Mouse (Mus musculus): Measurements from ENCODE around the gene Mta3. TPM values are rescaled to one million over a fixed set of nuclear protein-coding genes. Genes with fewer than 3 reads are reported as not detected.

Mta3 gene
- total RNA-seq, 2 experiments from 2014 or later: 18.0 to 19.2 TPM

DNA sequence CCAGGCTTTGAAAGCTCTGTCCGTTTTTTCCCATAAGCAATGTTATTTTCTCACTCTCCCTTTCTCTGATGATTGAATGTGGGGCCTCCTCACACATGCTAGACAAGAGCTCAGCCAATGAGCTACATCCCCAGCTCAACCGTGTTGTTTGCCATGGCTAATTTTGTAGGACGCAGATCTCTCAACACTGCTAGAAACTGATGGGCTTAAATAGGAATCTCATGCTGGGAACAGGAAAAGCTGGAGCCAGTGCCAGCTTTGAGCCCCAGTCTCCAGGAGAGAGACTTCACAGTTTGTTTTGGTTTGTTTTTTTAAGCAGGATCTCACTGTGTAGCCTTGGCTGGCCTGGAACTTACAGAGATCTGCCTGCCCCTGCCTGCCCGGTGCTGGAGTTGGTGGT lies 53.6 kb downstream of the Mta3 start:
- no peak for DNase-seq

- DNase-seq: no peak
Measured at GRCm38 (mm10) chr17:83764538-83764937, 58.6 kb downstream of the Mta3 start.

- DNase-seq: no peak
Measured at GRCm38 (mm10) chr17:83767064-83767463, 61.1 kb downstream of the Mta3 start.

DNA sequence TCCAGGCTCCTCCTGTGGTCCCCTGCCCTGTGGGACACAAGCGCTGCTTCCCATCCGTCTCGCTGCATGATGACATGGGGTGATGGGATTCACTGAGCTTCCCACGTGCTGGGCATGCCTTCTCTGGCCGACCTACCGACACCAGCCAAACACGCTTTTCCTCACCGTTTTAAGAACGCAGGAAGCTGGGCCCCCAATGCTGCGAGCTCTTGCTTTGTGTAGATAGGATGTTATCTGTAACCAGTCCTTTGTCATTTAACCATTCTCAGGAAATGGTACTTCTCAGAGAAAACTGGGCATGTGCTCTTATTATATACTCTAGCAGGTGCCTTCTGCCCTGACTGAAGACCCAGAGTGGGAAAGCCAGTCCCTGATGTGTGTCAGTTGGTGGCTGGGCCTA lies 62.3 kb downstream of the Mta3 start:
- DNase-seq: no peak

DNA sequence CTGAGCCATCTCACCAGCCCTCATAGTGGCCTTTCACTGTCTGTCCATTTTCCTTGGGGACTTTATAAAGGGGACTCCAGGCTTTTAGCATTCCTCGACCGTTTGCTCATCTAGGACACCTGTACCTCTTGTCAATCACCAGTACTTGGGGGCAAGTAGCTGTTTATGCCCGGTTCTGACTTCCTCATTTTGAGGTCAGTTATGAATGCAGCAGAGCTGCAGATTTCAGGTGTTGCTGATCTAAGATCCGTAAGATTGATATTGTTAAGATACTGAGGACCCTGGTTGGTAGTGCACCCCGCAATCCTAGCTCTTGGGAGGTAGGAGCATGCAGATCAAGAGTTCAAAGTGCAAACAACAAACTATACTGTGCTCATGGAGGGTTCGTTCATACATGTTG lies 64.4 kb downstream of the Mta3 start:
- DNase-seq: no peak

- DNase-seq: no peak
Measured at GRCm38 (mm10) chr17:83770931-83771330, 65.0 kb downstream of the Mta3 start.

- DNase-seq: no peak
Measured at GRCm38 (mm10) chr17:83772110-83772509, 66.1 kb downstream of the Mta3 start.

DNA sequence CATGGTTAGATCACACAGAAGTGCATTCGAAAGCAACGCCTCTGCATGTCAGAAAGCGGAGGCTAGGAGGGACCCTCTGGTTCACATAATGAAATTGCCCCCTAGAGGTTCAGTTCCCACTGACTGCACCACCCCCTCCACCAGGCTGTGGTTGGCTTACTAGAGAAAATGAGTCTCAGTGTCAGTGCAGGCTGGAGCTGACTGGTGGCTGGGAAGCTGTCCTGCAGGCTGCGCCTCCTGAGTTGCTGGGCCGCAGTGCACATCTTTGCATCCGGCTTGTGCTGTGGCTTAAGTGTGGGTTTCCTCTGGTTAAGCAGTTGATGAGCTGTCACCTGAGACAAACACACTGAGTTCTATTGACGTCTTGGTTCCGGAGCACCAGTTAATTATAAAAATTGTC lies 66.7 kb downstream of the Mta3 start:
- DNase-seq: peak in 1 of 2 experiments; percentile 7

GRCm38 (mm10) chr17:83776965-83777364 lies 71.0 kb downstream of the Mta3 start:
- DNase-seq: no peak

DNA sequence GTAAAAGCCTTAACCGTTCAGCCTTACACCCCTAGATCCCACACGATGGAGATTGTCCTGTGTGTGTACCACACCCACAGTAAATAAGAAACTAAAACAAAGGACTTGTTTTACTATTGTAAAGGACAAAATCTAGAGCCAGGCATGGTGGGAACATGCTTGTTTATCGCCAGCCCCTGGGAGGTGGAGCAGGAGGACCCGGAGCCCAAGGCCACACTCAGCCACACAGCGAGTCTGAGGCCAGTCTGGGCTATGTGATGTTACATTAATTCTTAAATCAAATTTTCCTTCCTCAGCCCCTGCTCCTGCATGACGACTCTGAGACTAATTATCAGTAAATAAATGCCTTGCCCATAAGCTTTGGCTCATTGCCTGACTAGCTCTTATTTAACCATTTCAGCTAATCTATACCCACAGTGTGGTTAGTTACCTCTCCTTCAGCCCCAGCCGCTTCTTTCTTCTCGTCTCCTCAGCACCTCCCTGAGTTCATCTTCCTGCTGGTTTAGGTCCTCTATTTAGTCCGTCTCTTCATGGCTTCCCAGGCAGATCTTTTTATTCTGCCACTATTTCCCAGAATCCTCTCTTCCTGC lies 71.6 kb downstream of the Mta3 start:
- no peak for DNase-seq

- DNase-seq: no peak
Measured at GRCm38 (mm10) chr17:83780228-83780627, 74.3 kb downstream of the Mta3 start.

- DNase-seq: no peak
Measured at GRCm38 (mm10) chr17:83782740-83783139, 76.8 kb downstream of the Mta3 start.

DNA sequence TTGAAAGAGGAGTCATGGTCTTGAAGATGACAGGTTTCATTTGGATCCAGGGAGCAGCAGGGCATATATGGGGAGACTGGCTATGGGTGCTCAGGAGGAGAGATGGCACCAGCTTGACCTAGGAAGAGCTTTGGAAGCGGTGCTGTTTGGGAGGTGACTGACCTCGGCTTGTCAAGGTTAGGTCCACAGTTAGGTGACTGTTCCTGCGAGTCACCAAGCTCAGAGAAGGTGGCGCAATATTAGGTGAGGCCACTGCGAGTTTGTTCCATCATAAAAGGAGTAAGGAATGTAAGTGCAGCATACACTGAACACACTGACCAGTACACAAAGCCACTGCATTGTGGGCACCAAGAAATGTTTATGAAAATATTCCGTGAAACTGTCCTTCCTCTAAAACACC lies 80.5 kb downstream of the Mta3 start:
- DNase-seq: no peak

DNA sequence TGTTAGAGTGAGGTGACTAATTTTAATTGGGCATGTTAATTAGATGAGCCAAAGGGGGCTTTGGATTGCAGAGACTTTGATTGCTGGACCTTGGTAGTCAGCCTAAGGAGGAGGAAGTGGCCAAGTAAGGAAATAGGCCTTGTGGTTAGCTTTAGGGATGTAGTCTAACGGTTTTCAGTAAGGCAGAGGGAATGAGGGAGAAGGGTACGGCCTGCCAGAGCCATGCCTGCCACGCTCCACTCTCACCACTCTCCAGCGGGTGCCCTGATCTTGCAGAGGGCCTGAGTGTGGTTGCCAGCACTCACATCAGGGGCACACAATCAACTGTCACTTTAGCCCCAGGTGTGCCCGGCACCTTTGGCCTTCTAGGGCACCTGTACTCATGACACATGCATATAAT lies 84.2 kb downstream of the Mta3 start:
- DNase-seq: no peak

DNA sequence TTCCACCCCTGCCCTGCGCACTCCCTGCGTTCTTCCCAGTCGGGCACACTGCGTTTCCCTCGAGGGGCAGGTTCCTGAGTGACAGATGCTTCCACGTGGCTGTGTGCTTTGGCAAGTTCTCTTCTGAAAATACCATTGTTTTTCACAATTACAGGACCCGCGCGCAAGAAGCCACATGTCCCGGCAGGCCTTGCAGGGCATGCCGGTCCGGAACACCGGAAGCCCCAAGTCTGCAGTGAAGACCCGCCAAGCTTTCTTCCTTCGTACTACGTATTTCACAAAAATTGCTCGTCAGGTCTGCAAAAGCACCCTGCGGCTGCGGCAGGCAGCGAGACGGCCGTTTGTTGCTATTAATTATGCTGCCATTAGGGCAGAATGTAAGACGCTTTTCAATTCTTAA lies 86.4 kb downstream of the Mta3 start:
- no peak for DNase-seq

DNA sequence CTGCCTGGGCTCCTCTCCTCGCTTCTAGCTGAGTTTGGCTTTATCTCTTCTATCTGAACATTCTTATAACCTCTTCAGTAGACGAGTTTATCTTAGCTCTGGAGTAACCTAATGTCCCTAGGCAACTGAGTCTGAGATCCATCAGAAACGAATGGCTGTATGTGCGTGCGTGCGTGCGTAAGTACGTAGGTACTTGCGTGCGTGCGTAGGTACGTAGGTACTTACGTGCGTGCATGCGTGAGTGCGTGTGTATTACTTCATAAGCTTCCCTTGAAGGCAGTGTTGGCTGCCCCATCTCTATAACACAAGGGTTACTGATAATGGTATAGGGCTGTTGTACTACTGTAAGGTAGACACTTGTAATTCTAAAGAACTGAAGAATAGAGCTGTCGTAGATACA lies 89.2 kb downstream of the Mta3 start:
- no peak for DNase-seq

DNA sequence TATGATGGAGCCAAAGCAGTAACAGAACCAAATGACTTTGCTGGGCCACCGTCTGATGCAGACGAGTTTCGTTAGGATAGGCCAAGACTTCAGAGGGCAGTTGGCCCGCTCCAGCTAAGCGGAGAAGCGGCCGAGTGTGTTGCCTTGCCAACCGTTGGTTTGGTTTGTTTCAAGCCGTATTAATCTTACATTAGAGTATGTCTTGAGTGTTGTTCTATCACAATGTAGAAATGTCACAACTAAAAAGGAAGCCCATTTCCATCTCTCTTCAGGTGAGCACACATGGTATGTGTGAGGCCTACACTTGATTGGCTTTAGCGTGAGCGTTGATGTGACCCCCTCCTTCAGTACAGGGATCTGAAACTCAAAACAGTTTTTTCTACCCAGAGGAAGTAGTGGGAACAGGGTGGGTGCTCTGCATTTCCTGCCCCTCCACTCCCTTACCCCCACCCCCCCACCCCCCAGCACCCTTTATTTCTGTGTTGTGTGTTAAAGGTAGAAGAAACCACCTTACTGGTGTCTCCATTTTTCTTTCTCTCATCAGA lies 93.6 kb downstream of the Mta3 start:
- no peak for DNase-seq

- peak in 1 of 2 experiments; percentile 9 for DNase-seq
Measured at GRCm38 (mm10) chr17:83803987-83804386, 98.0 kb downstream of the Mta3 start.

- no peak for DNase-seq
Measured at GRCm38 (mm10) chr17:83805078-83805477, 99.1 kb downstream of the Mta3 start.

DNA sequence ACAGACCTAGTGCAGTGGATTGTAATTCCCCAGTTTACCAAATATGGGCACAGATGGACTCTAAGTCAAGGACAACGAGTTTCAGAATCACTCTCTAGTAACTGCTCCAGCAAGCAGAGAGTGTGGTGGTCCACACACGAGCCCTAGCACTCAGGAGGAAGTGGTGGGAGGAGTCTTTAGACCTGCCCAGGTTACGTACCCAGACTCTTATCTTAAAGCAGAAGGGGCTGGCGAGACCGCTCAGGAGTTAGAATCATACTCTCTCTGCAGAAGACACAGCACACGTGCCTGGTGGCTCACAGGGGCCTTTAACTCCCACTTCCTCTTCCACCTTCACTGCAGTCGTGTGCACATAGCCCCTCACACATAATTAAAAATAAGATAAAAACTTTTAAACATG lies 101.4 kb downstream of the Mta3 start:
- DNase-seq: no peak

DNA sequence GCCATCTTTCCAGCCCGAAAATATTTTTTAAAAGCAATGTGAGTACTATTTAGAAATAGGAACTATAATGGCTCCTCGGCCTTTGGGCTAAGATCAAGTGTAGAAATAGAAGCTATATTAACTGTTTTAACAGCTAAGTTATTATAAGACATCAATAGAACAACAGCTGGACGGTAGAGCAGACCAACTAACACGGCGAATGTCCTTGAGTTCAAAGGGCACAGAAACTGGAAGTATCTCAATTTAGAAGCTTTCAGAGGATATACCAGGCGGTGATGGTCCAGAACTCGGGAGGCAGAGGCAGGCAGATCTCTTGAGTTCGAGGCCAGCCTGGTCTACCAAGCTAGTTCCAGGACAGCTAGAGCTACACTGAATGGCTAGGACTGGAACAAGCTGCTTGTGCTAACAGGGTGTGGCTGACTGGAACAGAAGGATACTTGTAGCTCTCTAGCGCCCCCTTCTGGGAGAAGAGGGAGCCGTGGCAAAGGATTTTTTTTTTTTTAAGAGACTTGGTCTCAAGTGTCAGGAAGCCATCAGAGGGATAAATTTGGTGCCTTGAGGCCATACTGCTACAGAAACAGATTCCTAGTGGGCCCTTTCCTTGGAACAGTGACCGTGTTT lies 101.9 kb downstream of the Mta3 start:
- DNase-seq: peak; percentile 59 to 75

DNA sequence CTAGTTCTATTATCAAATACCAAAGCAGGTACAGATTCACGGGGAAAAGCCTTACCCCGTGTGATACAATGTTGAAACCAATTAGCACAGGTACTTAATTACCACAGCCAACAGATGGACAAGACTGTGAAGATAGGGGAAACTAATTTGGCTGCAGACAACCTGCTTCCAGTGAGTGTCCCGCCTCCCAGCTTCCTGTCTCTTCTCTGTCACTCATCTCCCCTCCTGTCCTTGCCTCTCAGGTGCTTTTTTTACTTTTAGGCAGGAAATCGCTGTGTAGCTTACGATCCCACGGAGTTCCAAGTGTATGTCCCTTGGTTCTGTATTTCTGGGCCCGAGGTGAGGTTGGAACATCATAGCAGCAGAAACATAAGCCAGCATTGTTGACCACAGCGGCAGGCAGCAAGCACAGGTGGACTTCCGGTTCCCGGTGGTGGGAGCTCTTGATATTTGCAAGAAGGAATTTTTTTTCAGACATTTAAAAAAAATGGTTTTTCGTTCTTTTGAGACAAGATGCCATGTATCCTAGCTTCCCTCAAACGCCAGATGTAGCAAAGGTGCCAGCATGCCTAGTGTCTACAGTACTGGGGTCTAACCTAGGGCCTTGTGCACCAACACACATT lies 102.6 kb downstream of the Mta3 start:
- DNase-seq: no peak

- DNase-seq: no peak
Measured at GRCm38 (mm10) chr17:83809197-83809829, 103.3 kb downstream of the Mta3 start.

Measured in heart, adult 18-20 months (tissue).